Mouse (Mus musculus) hindbrain, embryonic 13.5 days (tissue): ENCODE measurements around the gene Jmjd4. TPM values are rescaled to one million over a fixed set of nuclear protein-coding genes. Genes with fewer than 3 reads are reported as not detected.

Source experiments
- ATAC-seq: fragments of 200-750 bp; cut with Nextera tagmentation; 2 replicates; pipeline ENCODE4 v1.8.0; 2017; ENCODE audit warnings: moderate TSS enrichment; ENCODE audit not compliant: low FRiP score
- H3K27ac ChIP-seq: fragments of 300-500 bp; sonication (generic); 2 replicates; pipeline ENCODE4 v1.5.1; 2015; ENCODE audit warnings: inconsistent platforms, mild to moderate bottlenecking, moderate library complexity
- H3K27me3 ChIP-seq: fragments of 300-500 bp; sonication (generic); 2 replicates; pipeline ENCODE4 v1.6.1; 2015; ENCODE audit warnings: mild to moderate bottlenecking, inconsistent platforms
- H3K36me3 ChIP-seq: fragments of 300-500 bp; sonication (generic); 2 replicates; pipeline ENCODE4 v1.6.1; 2015; ENCODE audit warnings: mild to moderate bottlenecking, inconsistent platforms
- H3K4me1 ChIP-seq: fragments of 300-500 bp; sonication (generic); replicated peaks from 2 replicates; pipeline ENCODE4 v1.6.1; 2015; ENCODE audit warnings: inconsistent platforms
- H3K4me2 ChIP-seq: fragments of 300-500 bp; sonication (generic); 2 replicates; pipeline ENCODE4 v1.6.1; 2015; ENCODE audit warnings: inconsistent platforms, mild to moderate bottlenecking, moderate library complexity
- H3K4me3 ChIP-seq: fragments of 300-500 bp; sonication (generic); 2 replicates; pipeline ENCODE4 v1.5.1; 2015; ENCODE audit warnings: mild to moderate bottlenecking, inconsistent platforms
- H3K9ac ChIP-seq: fragments of 300-500 bp; sonication (generic); 2 replicates; pipeline ENCODE4 v1.6.1; 2015; ENCODE audit warnings: mild to moderate bottlenecking, inconsistent platforms
- H3K9me3 ChIP-seq: fragments of 300-500 bp; sonication (generic); 2 replicates; pipeline ENCODE4 v1.6.1; 2016; ENCODE audit warnings: inconsistent platforms
- WGBS: fragments of 180-500 bp; shearing (Covaris S2); methylation state at CpG from one replicate; pipeline ENCODE4 v1.1.7; 2015; 5-methylcytosine and 5-hydroxymethylcytosine counted together
- polyA plus RNA-seq: library from polyadenylated mRNA; unstranded; fragments of >200 nt; fragmentation: Nextera tagmentation; extraction: Ambion mirVana; gene quantifications from 2 replicates; pipeline ENCODE4 v1.2.1, GENCODE M21; 2015

The Jmjd4 gene
- polyA plus RNA-seq, 1 experiment from 2014 or later, result 14.3 TPM

- H3K4me3 ChIP-seq, result no peak overlapping the region
- 83% methylated on average over 1 of the region's 1 CpGs for WGBS
Observed at GRCm38 (mm10) chr11:59429959-59430358, 19.9 kb upstream of the Jmjd4 start.

DNA sequence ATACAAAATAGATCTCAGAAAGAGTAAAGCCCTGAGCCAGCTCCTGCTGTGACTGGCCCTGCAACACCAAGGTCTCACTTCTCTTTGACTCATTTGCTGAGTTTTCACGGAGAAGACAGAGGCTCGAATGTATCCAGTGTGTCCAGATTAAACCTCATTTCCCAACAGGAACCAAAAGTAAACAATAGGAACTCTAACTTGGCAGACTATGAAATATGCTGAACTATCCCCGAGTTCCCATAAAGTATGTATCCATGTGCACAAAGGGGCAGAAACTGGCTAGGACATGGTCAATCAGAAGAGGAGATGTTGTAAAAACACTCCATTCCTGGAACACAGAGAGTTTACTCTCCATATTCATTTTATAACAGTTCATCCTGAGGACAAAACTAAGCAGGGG is 17.6 kb upstream of the Jmjd4 start:
- WGBS, result 76% methylated on average over 3 of the region's 3 CpGs
- Histone ChIP-seq H3K9me3 (no peaks in the 10 kb centered on the region; the same call in 1 of the 2 replicates), H3K36me3 (peaks cover 82% of the 10 kb centered on the region), H3K4me1 (0 out of 2 replicates have a peak, but pooled peaks cover 13% of the 10 kb centered on the region), H3K4me3 (no peak overlapping the region), H3K4me2 (no peak overlapping the region), H3K9ac (no peak overlapping the region), H3K27ac (no peak overlapping the region), H3K27me3 (no peaks in the 10 kb centered on the region)
- no peak for ATAC-seq

More at GRCm38 (mm10) chr11:59429959-59430358, 19.9 kb upstream of the Jmjd4 start:
- no peaks in the 10 kb centered on the region for H3K27me3 ChIP-seq
- peaks cover 86% of the 10 kb centered on the region for H3K36me3 ChIP-seq
- H3K4me1 ChIP-seq, result peaks cover 22% of the 10 kb centered on the region; the same call in 1 of the 2 replicates
- no peak overlapping the region for H3K27ac ChIP-seq
- H3K9me3 ChIP-seq, result no peaks in the 10 kb centered on the region
- H3K9ac ChIP-seq, result no peak overlapping the region
- H3K4me2 ChIP-seq, result no peak overlapping the region
- no peak for ATAC-seq

GRCm38 (mm10) chr11:59437954-59438353 is 11.9 kb upstream of the Jmjd4 start:
- H3K9ac ChIP-seq, result no peak overlapping the region
- H3K27me3 ChIP-seq, result no peaks in the 10 kb centered on the region
- no peak for ATAC-seq
- no peak overlapping the region for H3K4me2 ChIP-seq
- no peak overlapping the region for H3K4me3 ChIP-seq
- H3K27ac ChIP-seq, result no peak overlapping the region
- 0 out of 2 replicates have a peak, but pooled peaks cover 5% of the 10 kb centered on the region for H3K4me1 ChIP-seq
- 97% methylated on average over 12 of the region's 12 CpGs for WGBS
- peaks cover 70% of the 10 kb centered on the region for H3K36me3 ChIP-seq
- H3K9me3 ChIP-seq, result no peaks in the 10 kb centered on the region; the same call in 1 of the 2 replicates

- no peak for ATAC-seq
- Histone ChIP-seq H3K4me1 (peaks cover 5% of the 10 kb centered on the region), H3K27ac (no peak overlapping the region), H3K4me3 (no peak overlapping the region), H3K9ac (no peak overlapping the region), H3K9me3 (no peaks in the 10 kb centered on the region), H3K27me3 (no peaks in the 10 kb centered on the region), H3K4me2 (no peak overlapping the region), H3K36me3 (peaks cover 38% of the 10 kb centered on the region)
Observed at GRCm38 (mm10) chr11:59443102-59443501, 6.7 kb upstream of the Jmjd4 start.

GRCm38 (mm10) chr11:59450230-59450771 is 456 bp downstream of the Jmjd4 start:
- Histone ChIP-seq H3K9ac (peak overlapping the region; percentile 83), H3K27me3 (no peaks in the 10 kb centered on the region), H3K9me3 (no peaks in the 10 kb centered on the region), H3K27ac (peak overlapping the region; percentile 93), H3K4me1 (peaks cover 33% of the 10 kb centered on the region), H3K4me3 (peak overlapping the region; percentile 83), H3K36me3 (peaks cover 37% of the 10 kb centered on the region), H3K4me2 (peak overlapping the region; percentile 95)
- peak; percentile 80 for ATAC-seq
- 1% methylated on average over 38 of the region's 38 CpGs for WGBS

GRCm38 (mm10) chr11:59451086-59451485 is 1.2 kb downstream of the Jmjd4 start, which contains the start of gene Snap47:
Gene Snap47 (minus strand): TSS chr11:59451186.
- no peaks in the 10 kb centered on the region for H3K27me3 ChIP-seq
- WGBS, result 82% methylated on average over 4 of the region's 4 CpGs
- H3K4me2 ChIP-seq, result peak within 1 kb of the TSS; percentile 95
- peak within 1 kb of the TSS; percentile 83 for H3K9ac ChIP-seq
- no peaks in the 10 kb centered on the region for H3K9me3 ChIP-seq
- H3K4me3 ChIP-seq, result peak within 1 kb of the TSS; percentile 83
- H3K27ac ChIP-seq, result peak within 1 kb of the TSS; percentile 93
- no peak for ATAC-seq
- peaks cover 33% of the 10 kb centered on the region for H3K4me1 ChIP-seq
- peaks cover 42% of the 10 kb centered on the region for H3K36me3 ChIP-seq

DNA sequence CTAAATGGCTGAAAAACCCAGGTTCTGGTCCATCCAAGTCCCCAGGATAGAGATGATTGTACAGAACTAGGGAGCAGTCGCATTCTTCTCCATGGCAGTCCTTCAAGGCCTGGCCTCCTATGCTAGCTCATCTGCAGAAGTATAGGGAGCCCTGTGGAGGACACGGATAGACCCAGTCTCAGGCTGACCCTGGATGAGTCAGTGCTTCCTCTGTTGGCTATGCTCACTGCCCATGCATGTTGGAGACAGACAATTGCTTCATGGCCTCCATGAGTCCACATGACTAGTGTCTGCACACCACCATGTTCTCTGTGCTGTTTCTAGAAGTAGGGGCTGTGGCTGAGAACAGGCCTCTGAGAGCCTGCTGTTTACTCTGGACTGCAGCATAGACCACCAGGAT is 6.5 kb downstream of the Jmjd4 start:
- no peaks in the 10 kb centered on the region for H3K27me3 ChIP-seq
- no peak overlapping the region for H3K9ac ChIP-seq
- WGBS, result 87% methylated on average over 2 of the region's 2 CpGs
- peaks cover 5% of the 10 kb centered on the region for H3K4me1 ChIP-seq
- H3K36me3 ChIP-seq, result peaks cover 81% of the 10 kb centered on the region
- H3K4me2 ChIP-seq, result no peak overlapping the region
- ATAC-seq, result no peak
- H3K9me3 ChIP-seq, result no peaks in the 10 kb centered on the region
- H3K4me3 ChIP-seq, result no peak overlapping the region
- no peak overlapping the region for H3K27ac ChIP-seq

DNA sequence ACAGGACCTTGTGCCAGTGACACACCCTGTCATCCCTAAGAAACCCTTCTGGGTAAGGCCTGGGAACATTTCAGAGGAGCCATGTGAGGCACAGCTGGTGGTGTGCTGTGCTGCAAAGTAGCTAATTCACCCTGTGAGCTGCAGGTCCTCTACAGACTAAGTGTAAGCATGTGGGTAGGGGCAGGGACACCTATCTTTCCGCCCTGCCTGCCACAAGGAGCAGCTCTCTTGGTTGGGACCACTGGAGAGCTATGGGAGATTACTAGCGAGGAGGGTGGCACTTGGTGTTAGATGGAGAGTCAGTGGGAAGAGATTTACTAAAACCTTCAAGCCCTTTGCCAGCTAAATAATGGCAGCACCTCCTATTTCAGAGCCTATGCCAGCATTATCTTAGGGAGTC is 7.0 kb downstream of the Jmjd4 start:
- Histone ChIP-seq H3K4me1 (no peaks in the 10 kb centered on the region), H3K9ac (no peak overlapping the region), H3K9me3 (no peaks in the 10 kb centered on the region), H3K4me2 (no peak overlapping the region), H3K27me3 (no peaks in the 10 kb centered on the region), H3K4me3 (no peak overlapping the region), H3K27ac (no peak overlapping the region), H3K36me3 (peaks cover 80% of the 10 kb centered on the region)
- ATAC-seq, result no peak
- WGBS, result 96% methylated on average over 2 of the region's 2 CpGs

GRCm38 (mm10) chr11:59458973-59459372 is 9.1 kb downstream of the Jmjd4 start:
- Histone ChIP-seq H3K4me2 (no peak overlapping the region), H3K27ac (no peak overlapping the region), H3K4me3 (no peak overlapping the region), H3K9ac (no peak overlapping the region), H3K36me3 (peaks cover 90% of the 10 kb centered on the region), H3K4me1 (no peaks in the 10 kb centered on the region), H3K27me3 (no peaks in the 10 kb centered on the region), H3K9me3 (peaks cover 17% of the 10 kb centered on the region)
- WGBS, result 57% methylated on average over 5 of the region's 5 CpGs
- no peak for ATAC-seq

- Histone ChIP-seq H3K36me3 (peaks cover 89% of the 10 kb centered on the region), H3K4me1 (no peaks in the 10 kb centered on the region), H3K9ac (no peak overlapping the region), H3K4me2 (no peak overlapping the region), H3K27ac (no peak overlapping the region), H3K4me3 (no peak overlapping the region), H3K9me3 (peaks cover 26% of the 10 kb centered on the region), H3K27me3 (no peaks in the 10 kb centered on the region)
- no peak for ATAC-seq
- WGBS, result 98% methylated on average over 2 of the region's 2 CpGs
Observed at GRCm38 (mm10) chr11:59460459-59460858, 10.6 kb downstream of the Jmjd4 start.

DNA sequence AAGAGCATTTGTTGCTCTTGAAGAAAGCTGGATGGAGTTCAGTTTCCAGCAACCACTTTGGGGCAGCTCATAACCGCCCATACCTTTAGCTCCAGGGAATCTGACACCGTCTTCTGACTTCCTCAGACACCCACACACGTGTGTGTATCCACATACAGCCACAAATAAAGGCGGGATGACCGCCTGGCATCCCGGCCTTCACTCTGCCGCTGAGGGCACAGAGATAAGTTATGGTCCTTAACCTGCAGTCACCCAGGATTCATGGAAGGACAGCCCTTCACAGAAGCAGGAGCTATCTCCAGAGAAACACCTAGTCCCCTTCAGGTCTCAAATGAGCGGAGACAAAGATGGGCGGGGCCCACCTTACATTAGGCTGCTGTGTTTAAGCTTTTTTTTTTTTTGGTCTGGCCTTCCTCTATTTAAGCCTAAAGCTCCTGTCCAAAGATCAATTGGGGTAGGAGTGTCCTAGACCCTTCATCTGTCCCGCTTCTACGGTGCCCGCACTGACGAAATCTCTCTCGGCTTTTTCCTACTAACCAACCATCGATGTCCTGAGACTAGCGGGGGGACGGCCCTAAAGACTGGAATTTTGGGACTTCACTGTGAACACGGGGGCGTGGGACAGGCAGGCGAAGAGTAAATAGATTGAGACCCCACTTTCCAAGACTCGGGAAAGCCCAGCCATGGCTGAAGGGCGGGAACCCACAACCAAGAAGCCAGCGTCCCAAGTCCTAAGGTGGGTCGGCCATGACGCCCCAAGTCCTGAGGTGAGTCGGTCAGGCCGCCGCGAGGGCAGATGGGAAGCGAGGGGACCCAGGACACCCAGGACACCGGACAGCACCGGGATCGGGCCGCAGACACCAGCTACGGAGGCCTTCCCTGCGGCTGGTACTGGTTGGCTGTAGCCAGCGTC is 21.8 kb downstream of the Jmjd4 start:
- peak overlapping the region; percentile 85 for H3K4me2 ChIP-seq
- peak overlapping the region; percentile 88 for H3K4me3 ChIP-seq
- peaks cover 4% of the 10 kb centered on the region for H3K9me3 ChIP-seq
- peaks cover 10% of the 10 kb centered on the region for H3K36me3 ChIP-seq
- H3K27ac ChIP-seq, result peak overlapping the region; percentile 85
- H3K27me3 ChIP-seq, result 0 out of 2 replicates have a peak, but pooled peaks cover 8% of the 10 kb centered on the region
- H3K4me1 ChIP-seq, result peaks cover 22% of the 10 kb centered on the region
- 9% methylated on average over 37 of the region's 37 CpGs for WGBS
- H3K9ac ChIP-seq, result peak overlapping the region; percentile 94
- peak; percentile 83 for ATAC-seq

GRCm38 (mm10) chr11:59472326-59472677 is 22.5 kb downstream of the Jmjd4 start, which contains the start of gene Zfp867:
Gene Zfp867 (minus strand): TSS chr11:59472474.
- peaks cover 4% of the 10 kb centered on the region; the same call in 1 of the 2 replicates for H3K36me3 ChIP-seq
- H3K4me1 ChIP-seq, result peaks cover 22% of the 10 kb centered on the region
- 0 out of 2 replicates have a peak, but pooled peaks cover 8% of the 10 kb centered on the region for H3K27me3 ChIP-seq
- peak within 1 kb of the TSS; percentile 85 for H3K4me2 ChIP-seq
- ATAC-seq, result peak; percentile 90
- peak within 1 kb of the TSS; percentile 94 for H3K9ac ChIP-seq
- H3K4me3 ChIP-seq, result peak within 1 kb of the TSS; percentile 88
- H3K27ac ChIP-seq, result peak within 1 kb of the TSS; percentile 85
- no peaks in the 10 kb centered on the region for H3K9me3 ChIP-seq
- 0% methylated on average over 19 of the region's 19 CpGs for WGBS
